Mouse (Mus musculus) adrenal gland, postnatal 10 days (tissue): ENCODE measurements around the gene Nat8. TPM values are rescaled to one million over a fixed set of nuclear protein-coding genes. Genes with fewer than 3 reads are reported as not detected.
A peak's percentile ranks its signal among the peaks of the same experiment; 100 is the strongest.
"Not testable (repeated sequence)": the region's sequence is repeated elsewhere in the genome, so short reads cannot be mapped to it uniquely, and the experiment has no call there.

ENCODE experiments used
- DNase-seq: peaks from one replicate; pipeline ENCODE4 v3.0.0; 2021; ENCODE audit warnings: mixed read lengths
- microRNA-seq: library from miRNA; unstranded; fragments of <30 nt; microRNA quantifications from one replicate; pipeline ENCODE4 v1.2.0, GENCODE M21; 2021
- total RNA-seq, 2 experiments: library from RNA; stranded (reverse); gene quantifications; 2 replicates each; pipeline ENCODE4 v1.2.3; 2021

Gene Nat8
- total RNA-seq, 2 experiments from 2014 or later: 0.90 to 1.1 TPM

GRCm38 (mm10) chr6:85836098-85836497 lies 4.2 kb upstream of the Nat8 start:
- not testable (repeated sequence) for DNase-seq

- not testable (repeated sequence) for DNase-seq
These were observed 3.2 kb upstream of the Nat8 start for GRCm38 (mm10) chr6:85835104-85835503.

GRCm38 (mm10) chr6:85834504-85835100 lies 2.7 kb upstream of the Nat8 start:
- not testable (repeated sequence) for DNase-seq

DNA sequence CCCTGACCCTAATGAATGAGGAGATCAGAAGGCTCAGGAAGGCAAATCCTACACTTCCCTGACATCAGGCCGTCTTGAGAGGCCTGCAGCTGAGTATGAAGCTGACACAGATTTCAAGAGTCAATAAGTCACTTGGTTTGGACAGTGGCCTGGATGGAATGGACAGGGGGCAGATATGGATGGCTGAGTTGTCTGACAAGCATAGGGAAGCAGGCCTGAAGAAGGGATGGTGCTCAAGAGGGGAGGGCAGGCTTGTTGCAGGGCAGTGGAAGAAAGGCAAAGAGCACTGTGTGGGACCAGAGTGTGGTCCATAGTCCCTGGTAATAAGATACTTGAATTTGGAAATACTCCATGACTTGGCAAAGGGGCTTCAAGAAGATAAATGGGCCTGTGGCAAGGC lies 2.4 kb downstream of the Nat8 start:
- no peak for DNase-seq

GRCm38 (mm10) chr6:85825886-85826285 lies 6.0 kb downstream of the Nat8 start:
- DNase-seq: no peak

GRCm38 (mm10) chr6:85823382-85824090 lies 8.3 kb downstream of the Nat8 start:
- DNase-seq: no peak

DNA sequence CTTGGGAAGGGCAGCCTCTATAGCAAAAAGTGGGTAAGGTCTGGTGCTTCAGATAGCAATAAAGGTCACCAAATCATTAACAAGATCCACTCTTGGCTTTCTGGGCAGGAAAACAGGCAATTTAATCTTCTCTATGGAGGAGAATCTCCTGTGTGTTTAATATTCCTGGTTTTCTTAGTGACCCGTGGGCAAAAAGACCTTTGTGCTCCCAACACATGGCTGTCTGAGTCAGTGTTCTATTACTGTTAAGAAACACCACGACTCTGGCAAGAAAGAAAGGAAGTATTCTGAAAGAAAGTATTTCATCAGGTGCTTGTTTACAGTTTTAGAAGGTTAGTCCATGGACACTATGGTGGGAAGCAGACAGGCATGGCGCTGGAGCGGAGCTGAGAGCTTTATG lies 9.6 kb downstream of the Nat8 start:
- no peak for DNase-seq

GRCm38 (mm10) chr6:85820837-85821236 lies 11.0 kb downstream of the Nat8 start, which contains the start of the genes Nat8f6 and Nat8f5:
Gene Nat8f6, minus strand, starts transcription at chr6:85820954.
Gene Nat8f5, minus strand, starts transcription at chr6:85820972.
- DNase-seq: no peak

GRCm38 (mm10) chr6:85818338-85818737 lies 13.5 kb downstream of the Nat8 start:
- DNase-seq: no peak

- DNase-seq: no peak
These were observed 18.5 kb downstream of the Nat8 start for GRCm38 (mm10) chr6:85813339-85813738.

DNA sequence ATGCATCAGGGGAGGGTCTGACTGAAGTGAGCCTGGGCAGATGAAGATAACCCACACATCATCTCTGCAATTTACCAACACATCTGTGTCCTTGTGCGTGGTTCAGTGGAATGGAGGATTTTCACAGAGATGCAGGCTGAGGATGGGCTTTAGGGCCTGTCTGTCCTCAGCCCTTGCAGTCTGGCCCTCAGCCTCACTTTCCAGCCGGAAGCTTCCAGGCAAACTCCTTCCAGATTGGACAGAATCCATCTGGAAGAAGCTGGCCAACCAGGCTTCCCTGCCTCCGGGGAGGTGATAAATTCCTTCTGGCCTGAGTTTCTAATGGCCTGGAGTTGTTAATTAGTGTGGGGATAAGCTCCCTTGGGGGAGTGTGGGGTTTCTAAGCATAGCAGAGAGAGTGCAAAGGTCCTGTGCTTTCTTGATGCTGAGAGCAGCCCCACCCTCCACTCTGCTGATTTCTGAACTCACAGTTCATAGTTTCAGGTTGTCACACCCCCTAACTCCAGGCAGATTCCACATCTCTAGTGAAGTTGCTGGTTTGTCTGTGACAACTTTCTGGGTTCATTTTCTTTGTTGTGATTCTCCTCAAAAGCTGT lies 20.8 kb downstream of the Nat8 start:
- not testable (repeated sequence) for DNase-seq

- not testable (repeated sequence) for DNase-seq
These were observed 21.4 kb downstream of the Nat8 start for GRCm38 (mm10) chr6:85810514-85810913.

DNA sequence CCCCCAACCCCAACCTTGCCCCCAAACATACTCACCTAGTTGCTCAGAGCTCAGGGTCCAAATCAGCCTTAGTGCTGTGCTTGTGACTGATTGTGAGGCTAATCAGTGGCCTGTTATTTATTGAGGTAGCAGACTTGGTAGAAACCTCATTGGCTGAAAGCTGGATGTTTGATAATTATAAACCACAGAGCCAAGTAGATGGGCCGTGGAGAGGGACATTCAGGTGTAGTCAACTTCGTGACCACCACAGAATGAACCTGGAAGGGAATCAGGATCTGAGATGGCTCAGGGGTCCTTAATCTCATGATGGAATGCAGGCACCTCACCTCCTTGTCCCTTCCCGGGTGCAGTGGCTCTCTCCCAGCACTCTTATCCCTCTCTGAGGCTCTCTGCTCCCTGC lies 22.1 kb downstream of the Nat8 start:
- DNase-seq: not testable (repeated sequence)

DNA sequence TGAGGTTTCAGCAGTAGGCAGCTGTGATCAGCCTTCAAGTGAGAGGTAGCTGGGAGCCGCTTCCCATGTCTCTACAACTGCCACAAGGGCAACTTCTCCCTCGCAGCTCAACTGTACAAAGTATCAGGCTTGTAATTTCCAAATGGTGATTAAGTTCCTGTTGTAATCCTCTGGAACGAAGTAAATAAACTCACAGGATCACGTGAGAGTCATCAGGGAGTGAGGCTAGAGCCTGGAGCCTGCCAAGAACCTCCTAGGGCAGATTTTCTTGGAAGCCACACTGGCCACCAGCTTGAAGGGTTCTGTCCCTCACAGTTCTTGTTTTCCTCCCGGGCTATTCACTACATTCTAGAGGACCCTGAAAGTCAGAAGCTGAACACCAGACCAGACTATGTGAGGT lies 28.7 kb downstream of the Nat8 start:
- DNase-seq: peak; percentile 23

Small RNAs within 50 kb of the gene (microRNA-seq; reads per million reads assigned to microRNA genes)
- not detected for gene Mir6375

Other genes starting within 250 kb of the Nat8 start
- 1 to 10 TPM; 4.4 to 9.4 TPM for gene Alms1, start 244.6 kb downstream of the Nat8 start, total RNA-seq
- gene Nat8f7, start 118.9 kb downstream of the Nat8 start, total RNA-seq: under 1 TPM; 0.67 to 0.75 TPM
- not detected for gene Nat8f3, start 66.3 kb downstream of the Nat8 start, total RNA-seq
- under 1 TPM; 0.21 to 0.33 TPM for gene Nat8f6, start 11.1 kb downstream of the Nat8 start, total RNA-seq
- under 1 TPM; 0.27 to 0.91 TPM for gene Nat8f5, start 11.1 kb downstream of the Nat8 start, total RNA-seq
- gene Nat8f2, start 37.1 kb upstream of the Nat8 start, total RNA-seq: under 1 TPM; 0.63 to 0.88 TPM
- gene Nat8f4, start 72.8 kb upstream of the Nat8 start, total RNA-seq: 1 to 10 TPM; 6.1 to 9.9 TPM
- gene Tprkb, start 79.8 kb upstream of the Nat8 start, total RNA-seq: 10 to 100 TPM; 36.5 to 48.1 TPM
- 10 to 100 TPM; 21.7 to 24.6 TPM for gene Nat8f1, start 83.6 kb upstream of the Nat8 start, total RNA-seq
- 10 to 100 TPM; 83.7 to 91.8 TPM for gene Dusp11, start 129.6 kb upstream of the Nat8 start, total RNA-seq
- gene Figla, start 184.1 kb upstream of the Nat8 start, total RNA-seq: not detected
- gene Add2, start 196.6 kb upstream of the Nat8 start, total RNA-seq: 10 to 100 TPM in 1 of 2 experiments, 1 to 10 TPM in 1; 5.3 to 11.8 TPM